Mouse (Mus musculus) ES-E14 (cell line): Measurements from ENCODE around the gene Arpc3.

Experiments used
- CHD2 ChIP-seq: IDR thresholded peaks from 2 replicates; pipeline ENCODE4 v1.6.1; 2014; ENCODE audit warnings: mild to moderate bottlenecking, low read depth, low read length, inconsistent platforms
- HCFC1 ChIP-seq: IDR thresholded peaks from 2 replicates; pipeline ENCODE4 v1.6.1; 2012; ENCODE audit warnings: low read length, inconsistent platforms, borderline replicate concordance; ENCODE audit not compliant: insufficient read depth
- MAFK ChIP-seq: IDR thresholded peaks from 2 replicates; pipeline ENCODE4 v1.6.1; 2014; ENCODE audit warnings: mild to moderate bottlenecking, low read depth, low read length, inconsistent platforms; ENCODE audit not compliant: insufficient read depth
- ZC3H11A ChIP-seq: IDR thresholded peaks from 2 replicates; pipeline ENCODE4 v1.6.1; 2012; ENCODE audit warnings: low read depth, mild to moderate bottlenecking, inconsistent platforms, low read length, borderline replicate concordance
- ZNF384 ChIP-seq: IDR thresholded peaks from 2 replicates; pipeline ENCODE4 v1.6.1; 2012; ENCODE audit warnings: low read depth, low read length, inconsistent platforms

- TF ChIP-seq MAFK, result no peak
- no peak for TF ChIP-seq ZNF384
- TF ChIP-seq CHD2, result no peak
- TF ChIP-seq HCFC1, result no peak
- no peak for TF ChIP-seq ZC3H11A
Observed at GRCm38 (mm10) chr5:122372878-122373277, 18.8 kb upstream of the Arpc3 start.
